Mouse (Mus musculus) MEL-GATA-1-ER (cell line): ENCODE results near the gene Pikfyve.
A peak's percentile ranks its signal among the peaks of the same experiment; 100 is the strongest.
"Not testable (repeated sequence)": the region's sequence is repeated elsewhere in the genome, so short reads cannot be mapped to it uniquely, and the experiment has no call there.

Source experiments
- DNase-seq: peaks from one replicate; pipeline ENCODE4 v3.0.0-alpha.2; 2012; ENCODE audit warnings: low read depth; ENCODE audit errors: extremely low read depth

The Pikfyve gene

DNA sequence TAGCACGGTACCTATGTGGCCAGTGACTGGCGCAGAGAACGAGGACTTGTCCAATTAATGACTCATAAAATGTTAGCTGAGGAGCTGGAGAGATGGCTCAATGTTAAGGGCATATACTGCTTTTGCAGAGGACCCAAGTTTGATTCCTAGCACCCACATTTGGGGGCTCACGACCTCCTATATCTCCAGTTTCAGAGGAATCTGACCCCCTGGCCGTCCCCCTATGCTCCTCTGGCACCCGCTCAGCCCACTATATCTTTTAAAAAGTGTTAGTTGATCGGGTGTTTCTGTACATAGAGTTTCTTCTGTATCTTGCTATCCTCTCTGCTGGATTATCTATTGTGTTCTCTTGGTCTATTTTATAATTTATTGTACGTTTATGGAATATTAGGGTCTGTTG is 1.5 kb upstream of the Pikfyve start:
- DNase-seq = no peak

DNA sequence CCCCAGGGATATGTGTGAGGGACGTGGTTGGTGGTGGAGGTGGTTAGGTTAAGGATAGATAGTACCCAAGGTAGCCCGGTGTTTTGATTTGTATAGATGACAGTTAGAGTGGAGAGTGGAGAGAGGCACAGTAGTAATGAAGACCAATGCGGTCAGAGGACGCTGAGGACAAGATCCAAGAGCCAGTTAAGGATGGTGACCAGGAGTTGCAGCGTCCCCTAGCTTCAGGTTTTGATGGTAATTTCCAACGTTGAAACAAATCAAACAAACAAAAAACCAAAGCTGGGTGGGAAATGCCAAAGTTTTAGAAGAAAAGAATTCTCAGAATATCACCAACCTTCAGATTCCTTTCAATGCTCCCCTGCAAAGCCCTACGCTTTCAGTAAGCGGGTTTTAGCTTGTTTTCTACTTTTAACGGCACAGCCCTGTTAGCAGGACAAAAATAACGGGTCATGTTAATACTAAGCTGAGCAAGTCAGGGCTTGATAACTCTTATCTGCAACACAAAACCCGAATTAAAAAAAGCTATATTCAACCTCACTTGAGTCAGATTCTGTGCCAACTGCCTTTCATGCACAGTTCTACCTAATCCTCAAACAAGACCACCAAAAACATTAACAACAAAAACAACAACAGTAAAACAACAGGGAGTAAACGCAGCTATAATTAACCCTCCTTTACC is 818 bp upstream of the Pikfyve start:
- no peak for DNase-seq

DNA sequence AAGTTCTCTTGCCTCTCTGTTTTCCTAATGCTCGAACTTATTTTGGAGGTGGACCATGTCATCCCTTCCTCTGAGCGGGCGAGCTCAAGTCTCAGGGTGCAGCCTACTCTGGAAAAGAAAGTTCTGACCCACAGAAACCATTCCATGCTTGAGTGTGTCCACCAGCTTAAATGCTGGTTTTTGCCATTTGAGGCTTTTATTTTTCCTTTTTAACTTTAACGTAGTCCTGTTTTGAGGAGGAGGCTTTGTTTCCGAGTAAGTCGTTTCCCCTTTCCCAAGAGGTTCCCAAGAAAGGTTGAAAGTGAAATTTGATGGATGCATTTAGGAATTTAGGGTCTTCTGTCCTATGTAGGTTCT is 569 bp downstream of the Pikfyve start:
- no peak for DNase-seq

DNA sequence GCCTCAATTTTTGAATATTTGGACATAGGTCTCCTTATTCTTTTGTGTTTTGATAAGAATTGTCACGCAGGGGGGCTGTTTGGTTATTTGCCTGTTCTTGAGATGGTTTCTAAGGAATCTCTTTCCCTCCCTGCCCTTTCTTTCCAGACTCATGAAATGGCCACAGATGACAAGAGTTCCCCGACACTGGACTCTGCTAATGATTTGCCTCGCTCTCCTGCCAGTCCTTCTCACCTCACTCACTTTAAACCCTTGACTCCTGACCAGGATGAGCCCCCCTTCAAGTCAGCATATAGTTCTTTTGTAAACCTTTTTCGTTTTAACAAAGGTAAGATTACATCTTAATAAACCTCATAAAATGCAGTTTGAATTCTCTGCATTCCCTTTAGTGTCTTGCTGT is 3.7 kb downstream of the Pikfyve start:
- DNase-seq = no peak

DNA sequence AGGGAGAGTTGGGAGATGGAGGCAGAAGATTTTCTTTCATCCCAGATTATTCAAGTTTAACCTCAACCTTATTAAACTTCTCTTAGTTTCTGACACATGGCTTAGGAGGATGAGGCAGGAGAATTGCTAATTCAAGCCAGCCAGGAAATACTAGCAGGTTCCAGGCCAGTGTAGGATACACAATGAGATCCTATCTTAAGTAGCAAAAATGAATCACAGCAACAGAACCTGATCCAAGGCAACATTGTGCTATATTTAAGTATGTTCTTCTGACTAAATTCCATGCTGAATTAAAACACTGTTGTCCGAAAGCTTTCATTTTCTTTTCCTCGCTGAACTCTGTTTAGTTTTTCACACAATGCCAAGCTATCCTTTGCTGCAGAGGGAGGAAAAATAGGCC is 6.7 kb downstream of the Pikfyve start:
- no peak for DNase-seq

DNA sequence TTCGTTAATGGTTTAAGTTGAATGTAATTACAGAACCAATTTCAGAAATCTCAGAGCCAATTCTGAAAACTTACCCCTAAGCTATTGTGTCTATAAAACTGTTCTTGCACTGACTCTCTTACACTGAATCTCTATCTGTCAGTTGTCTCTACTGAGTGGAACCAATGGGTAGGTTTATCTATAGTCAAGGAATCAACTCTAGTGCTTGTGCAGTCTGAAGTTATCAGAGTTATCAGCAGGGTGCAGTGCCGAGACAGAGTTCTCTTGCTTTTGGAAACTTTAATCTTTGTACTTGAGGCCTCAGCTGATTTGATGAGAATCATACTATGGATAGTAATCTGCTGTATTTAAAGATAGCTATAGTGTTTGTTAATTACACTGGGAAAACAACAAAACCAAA is 11.9 kb downstream of the Pikfyve start:
- DNase-seq = no peak

DNA sequence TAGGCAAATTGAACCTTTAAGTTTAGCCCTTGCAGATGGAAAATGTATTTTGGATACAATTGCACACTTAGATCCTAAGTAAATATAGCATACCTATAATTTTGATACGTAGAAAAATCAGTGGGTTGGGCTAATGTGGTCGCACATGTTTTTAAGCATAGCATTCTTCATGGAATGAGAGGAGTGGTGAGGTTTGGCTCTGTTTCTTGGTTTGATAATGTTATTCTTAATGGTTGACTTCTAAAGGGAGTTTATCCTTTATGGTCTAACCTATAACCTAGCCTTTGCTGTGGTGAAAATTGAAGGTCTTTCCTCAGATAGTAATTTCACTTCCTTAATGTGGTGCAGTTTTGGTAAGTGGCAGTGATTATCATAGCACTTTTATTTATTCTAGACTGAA is 12.4 kb downstream of the Pikfyve start:
- DNase-seq = no peak

DNA sequence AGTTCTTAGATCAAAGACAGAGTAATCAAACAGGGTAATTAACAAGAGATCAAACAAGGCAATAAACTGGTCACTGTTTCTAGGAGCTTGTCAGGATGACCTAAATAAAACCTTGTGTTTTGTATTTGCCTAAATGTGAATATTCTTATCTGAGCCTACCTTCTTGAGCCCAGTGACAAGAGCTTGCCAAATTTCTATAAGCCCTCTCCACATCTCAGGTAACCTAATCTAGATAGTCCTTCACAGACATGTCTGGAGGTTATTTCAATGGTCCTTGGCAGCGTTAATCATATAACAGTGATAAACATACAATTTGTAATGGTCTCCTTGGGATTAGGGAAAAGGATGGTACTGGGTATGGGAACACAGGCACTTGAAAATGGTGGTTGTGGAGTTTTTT is 17.8 kb downstream of the Pikfyve start:
- no peak for DNase-seq

DNA sequence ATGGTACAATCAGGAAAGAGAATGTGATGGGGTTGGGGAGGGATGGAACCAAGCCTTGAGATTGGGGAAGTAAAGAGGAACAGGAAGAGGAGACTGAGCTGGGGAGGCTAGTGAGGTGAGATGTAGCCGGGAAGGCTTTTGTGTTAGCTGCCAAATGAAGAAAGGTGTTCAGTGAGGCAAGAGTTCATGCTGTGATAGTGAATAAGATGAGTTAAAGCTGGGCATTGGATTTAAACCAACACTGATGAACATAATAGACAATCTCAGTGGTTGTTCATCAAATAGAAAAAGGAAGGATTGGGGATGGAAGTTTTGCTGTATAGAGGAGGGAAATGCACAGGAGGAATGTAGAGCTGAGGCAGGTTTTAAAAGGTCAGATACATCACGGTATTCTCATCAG is 26.7 kb downstream of the Pikfyve start:
- DNase-seq = peak; percentile 15

DNA sequence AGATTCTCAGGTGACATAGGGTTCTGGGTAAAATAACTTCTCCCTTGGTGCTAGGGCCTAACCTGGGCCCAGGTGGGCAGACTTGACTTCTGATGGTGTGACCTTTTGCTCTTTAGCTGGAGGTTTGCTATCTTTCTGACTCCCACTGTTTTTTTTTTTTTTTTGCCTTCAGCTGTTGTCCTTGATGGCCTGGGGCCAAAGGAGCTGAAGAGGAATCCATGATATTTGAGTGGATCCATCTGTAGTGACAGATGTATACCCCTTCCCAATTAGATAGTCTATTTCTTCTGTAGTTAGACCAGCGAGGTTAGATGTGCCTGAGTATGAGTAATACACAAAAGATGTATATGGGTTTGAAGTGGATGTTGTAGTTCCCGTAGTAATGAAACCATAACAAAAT is 31.1 kb downstream of the Pikfyve start:
- DNase-seq = no peak

DNA sequence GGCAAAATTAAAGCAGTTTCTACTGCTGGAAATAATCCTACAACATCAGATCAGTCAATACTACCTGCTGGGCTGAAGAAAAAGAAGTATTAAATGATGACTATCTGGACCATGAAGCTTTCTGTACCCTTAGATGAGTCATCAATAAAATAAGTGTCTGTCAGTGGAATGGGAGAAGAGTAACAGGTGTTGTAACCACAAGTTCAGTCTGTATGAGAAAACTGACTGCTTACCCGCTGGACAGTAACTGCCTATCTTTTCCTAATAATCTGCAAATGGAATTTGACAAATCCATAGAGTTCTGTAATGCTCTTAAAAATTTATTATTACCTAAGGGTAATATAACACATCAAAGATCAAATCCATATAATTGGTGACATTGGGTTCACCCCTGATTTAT is 31.5 kb downstream of the Pikfyve start:
- DNase-seq = no peak

DNA sequence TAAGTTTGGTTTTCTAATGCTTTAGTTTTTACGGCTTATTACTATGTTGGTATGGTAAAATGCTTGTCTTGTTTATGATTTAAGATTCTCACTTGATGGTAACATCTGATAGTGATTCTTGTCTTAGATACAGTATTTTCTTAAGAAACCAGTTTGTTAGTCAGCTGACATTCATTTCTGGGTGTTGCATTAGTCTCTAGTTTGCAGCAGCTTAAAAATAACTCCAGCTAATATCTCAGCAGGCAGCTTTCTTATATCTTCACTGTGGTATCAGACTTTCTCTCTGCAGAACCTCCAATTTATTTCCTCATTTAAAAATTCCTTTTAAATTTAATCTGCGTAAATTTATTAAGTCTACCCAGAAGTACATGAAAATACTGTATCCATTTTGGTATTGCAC is 37.2 kb downstream of the Pikfyve start:
- no peak for DNase-seq

DNA sequence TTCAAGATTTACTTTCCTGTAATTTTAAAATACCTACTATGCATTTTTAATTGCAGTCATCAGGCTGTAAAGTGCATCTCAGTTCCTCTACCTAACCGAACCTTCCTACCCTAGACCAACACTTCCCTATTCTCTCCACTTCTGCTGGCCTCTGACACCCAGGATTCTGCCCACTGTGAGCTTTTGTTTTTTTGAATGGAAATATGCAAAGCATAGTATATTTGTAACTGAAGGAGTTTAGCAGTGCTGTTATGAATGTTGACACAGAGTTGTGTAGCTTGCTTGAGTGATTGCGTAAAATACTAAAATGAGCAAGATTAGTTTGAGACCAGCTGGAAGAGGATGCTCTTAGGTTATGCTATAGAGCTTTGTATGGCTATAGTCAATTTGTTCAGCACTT is 41.2 kb downstream of the Pikfyve start:
- DNase-seq = no peak

DNA sequence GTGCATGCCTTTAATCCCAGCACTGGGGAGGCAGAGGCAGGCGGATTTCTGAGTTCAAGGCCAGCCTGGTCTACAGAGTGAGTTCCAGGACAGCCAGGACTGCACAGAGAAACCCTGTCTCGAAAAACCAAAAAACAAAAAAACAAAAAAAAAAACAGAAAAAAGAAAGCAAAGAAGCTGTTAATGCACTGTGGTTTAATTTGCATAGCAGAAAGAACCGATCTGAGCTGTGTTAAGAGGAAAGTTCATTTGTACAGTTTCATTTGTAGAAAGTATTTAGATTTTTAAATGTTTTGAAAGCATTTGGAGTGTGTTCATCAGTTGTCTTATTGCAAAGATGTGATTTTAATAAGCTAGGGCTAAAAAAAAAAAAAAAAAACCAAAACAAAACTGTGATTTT is 43.3 kb downstream of the Pikfyve start:
- DNase-seq = not testable (repeated sequence)

DNA sequence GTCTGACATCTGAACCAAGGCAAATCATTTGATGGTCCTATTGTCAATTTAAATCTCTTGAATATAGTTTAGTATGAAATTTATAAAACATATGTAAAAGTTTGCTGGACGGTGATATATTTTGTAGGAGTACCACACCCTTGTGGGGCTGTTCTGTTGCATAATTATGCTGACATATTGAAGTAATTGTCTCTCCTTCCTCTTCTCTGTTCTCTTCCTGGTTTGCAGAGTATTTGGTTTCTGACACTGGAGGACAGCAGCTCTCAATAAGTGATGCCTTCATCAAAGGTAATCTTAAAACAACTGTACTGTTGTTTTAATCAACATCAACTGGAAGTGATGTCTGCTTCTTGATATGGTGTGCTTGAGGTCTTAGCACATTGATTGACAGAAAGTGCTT is 44.1 kb downstream of the Pikfyve start:
- no peak for DNase-seq

DNA sequence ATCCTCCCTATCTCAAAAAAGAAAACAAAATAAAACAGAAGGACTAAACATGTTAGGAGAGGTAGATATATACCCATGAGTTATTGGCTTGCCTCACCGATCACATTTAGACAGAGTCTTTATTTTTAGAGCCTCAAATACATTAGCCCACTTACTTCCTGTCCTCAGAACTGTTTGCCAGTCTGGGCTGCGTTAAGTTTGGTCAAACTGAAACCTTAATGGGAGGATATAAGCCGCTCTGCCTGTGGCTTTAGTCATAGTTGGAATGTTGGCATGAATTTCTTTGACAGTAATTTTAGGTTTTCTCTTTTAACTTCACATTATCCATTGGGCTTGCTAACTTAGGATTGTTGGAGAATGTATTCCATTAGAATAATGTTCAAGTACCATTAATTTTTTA is 51.2 kb downstream of the Pikfyve start:
- no peak for DNase-seq

DNA sequence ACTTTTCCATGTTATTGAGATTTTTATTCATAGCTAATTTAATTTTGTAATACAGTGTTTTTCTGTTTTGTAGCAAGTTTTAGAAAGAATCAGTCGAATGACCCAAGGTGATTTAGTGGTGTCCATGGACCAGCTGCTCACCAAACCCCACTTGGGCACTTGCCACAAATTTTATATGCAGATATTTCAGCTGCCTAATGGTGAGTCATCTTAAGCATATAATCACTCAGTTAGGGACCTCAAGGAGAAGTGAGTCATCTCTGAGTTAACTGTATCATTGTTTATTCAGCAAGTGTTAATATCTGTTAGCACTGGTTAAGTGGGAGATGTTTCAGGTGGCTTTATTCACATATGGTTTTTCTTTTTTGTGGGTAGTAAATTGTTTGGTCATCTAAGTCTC is 59.2 kb downstream of the Pikfyve start:
- DNase-seq = peak; percentile 26

DNA sequence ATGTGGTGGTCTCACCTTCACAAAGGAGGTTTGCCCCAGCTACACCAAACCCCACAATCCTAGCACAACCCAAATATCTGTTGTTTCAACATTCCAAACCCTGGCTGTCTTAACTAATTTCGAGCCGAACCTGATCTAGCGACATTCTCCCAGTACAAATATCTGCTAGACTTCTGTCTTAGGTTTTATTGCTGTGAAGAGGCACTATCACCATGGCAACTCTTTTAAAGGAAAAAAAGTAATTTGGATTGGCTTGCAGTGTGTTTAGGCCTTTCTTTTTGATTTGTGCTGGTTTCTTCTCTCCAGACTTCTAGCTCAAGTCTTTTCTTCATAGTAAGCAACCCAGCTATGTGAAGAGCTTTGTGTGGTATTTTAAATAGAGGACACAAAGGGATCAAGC is 94.0 kb downstream of the Pikfyve start:
- no peak for DNase-seq

DNA sequence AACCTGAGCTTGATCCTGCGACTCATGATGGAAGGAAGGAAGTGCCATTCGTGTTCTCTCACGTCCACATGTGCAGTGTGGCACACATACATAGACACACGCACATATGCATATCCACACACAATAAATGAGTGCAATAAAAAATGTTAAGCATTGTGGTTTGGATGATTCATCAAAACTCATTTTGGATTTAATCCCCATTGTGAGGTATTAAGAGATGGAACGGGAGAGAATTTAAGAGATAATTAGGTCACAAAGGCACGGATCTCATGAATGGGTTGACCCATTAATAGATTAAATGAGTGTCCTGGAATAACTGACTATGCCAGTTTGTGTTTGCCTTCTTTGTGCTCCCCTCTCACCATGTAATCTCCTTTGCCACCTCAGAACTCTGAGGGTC is 95.3 kb downstream of the Pikfyve start, which contains the start of gene Pth2r:
Gene Pth2r (plus strand): TSS at position 301 of the 400 bp plus-strand sequence.
- no peak for DNase-seq

DNA sequence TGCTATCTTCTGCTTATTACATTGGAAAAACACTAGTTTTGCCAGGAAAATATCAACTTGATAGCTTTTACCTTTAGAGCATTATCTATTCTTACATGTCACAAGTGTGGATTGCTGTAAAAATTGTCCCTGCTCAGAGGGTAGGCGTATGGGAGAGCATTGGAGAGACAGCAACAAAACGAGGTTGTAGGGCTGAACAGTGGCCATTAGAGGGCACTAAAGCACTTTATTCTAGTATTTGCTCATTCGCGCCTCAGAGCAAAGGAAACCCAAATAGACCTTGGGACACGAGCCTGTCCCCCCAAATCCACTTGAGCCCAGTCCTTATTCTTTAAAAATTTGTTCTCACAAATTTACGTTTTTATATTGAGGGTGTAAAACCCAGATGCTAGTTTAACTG is 96.3 kb downstream of the Pikfyve start:
- peak; percentile 43 for DNase-seq

DNA sequence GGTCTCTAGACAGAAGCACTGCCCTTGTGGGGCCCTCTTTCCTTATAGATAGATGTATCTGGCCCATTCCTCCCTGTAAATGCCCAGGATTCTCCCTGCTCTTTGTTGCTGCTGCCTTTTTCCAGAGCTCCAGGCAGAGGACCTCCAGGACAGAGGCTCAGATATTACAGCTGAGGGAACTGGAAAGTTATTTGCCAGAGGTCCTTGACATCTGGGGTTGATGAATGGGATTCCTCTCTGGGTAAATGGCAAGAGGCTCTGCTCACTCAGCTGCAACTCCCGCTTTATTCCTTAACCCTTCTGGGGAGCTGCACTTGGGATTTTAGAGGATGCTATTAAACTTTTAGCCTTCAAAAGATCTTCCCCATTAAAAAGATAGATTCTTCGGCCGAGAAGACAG is 122.0 kb downstream of the Pikfyve start:
- DNase-seq = no peak

DNA sequence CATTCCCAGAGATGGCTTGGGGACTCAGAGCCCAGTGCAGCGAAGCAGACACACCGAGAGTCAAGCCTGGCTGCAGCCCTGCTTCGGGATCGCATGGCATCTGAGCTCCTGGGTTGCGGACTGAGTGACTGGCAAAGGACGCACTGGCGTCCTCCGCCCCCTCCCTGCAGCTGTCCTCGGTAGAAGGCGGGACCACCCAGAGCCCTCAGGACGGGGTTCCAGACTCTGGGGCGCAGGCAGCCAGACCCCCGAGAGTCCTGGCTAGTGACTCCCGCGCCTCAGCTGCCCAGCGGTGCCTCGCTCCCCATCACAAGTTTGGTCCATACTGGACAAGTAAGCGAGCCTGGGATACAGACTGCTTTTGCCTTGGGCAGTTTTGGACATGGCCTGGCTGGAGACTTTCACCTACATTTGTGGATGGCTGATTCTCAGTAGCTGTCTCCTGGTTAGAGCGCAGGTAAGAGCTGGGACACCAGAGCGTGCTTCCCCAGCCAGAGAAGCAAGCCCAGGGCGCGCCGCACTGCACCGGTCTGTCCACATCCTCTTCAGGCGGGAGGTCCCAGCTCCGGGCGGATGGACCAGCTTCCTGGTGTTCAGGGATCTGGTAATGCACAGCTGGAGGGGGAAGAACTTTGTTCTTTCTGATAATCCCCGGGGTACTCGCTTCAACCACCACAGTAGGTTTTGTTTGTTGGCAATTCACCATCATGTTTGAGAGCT is 124.9 kb downstream of the Pikfyve start:
- no peak for DNase-seq

DNA sequence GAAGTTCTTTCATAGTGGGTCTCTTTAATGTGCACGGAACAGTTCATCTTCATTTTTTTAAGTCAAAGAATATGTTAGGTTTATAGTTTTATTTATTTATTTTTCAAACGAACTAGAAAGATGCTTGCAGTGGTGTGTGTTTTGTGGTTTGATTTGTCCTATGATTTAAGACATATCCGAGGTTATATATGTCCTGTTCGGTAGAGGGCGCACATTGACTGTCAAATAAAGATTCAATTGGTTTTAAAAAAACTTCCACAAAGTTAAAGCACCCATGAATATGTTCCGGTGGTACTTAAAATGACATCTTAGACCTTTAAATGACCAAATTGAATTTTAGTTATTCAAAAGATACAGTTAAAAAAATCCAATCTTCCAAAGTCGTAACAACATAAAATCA is 125.6 kb downstream of the Pikfyve start:
- DNase-seq = peak; percentile 25
